Mouse (Mus musculus): Measurements from ENCODE around the gene Msmp.

The Msmp gene

GRCm38 (mm10) chr4:43593453-43593852, 9.2 kb upstream of the Msmp start:
- no peak for DNase-seq (ENCODE audit: low spot score in 2 of 2)

GRCm38 (mm10) chr4:43591961-43592360, 7.7 kb upstream of the Msmp start:
- DNase-seq (ENCODE audit: low spot score in 2 of 2), result no peak

- no peak for DNase-seq (ENCODE audit: low spot score in 2 of 2)
Measured at GRCm38 (mm10) chr4:43591543-43591942, 7.2 kb upstream of the Msmp start.

- no peak for DNase-seq (ENCODE audit: low spot score in 2 of 2)
Measured at GRCm38 (mm10) chr4:43587681-43588080, 3.4 kb upstream of the Msmp start.

- no peak for DNase-seq (ENCODE audit: low spot score in 2 of 2)
Measured at GRCm38 (mm10) chr4:43586411-43586810, 2.1 kb upstream of the Msmp start.

- no peak for DNase-seq (ENCODE audit: low spot score in 2 of 2)
Measured at GRCm38 (mm10) chr4:43585682-43586081, 1.4 kb upstream of the Msmp start.

- DNase-seq (ENCODE audit: low spot score in 2 of 2), result no peak
Measured at GRCm38 (mm10) chr4:43583421-43583820, 873 bp downstream of the Msmp start.

- DNase-seq (ENCODE audit: low spot score in 2 of 2), result no peak
Measured at GRCm38 (mm10) chr4:43582241-43582640, 2.1 kb downstream of the Msmp start.

GRCm38 (mm10) chr4:43581381-43581780, 2.9 kb downstream of the Msmp start:
- DNase-seq (ENCODE audit: low spot score in 2 of 2), result no peak

GRCm38 (mm10) chr4:43580721-43581120, 3.6 kb downstream of the Msmp start:
- no peak for DNase-seq (ENCODE audit: low spot score in 2 of 2)

GRCm38 (mm10) chr4:43579731-43580130, 4.6 kb downstream of the Msmp start:
- DNase-seq (ENCODE audit: low spot score in 2 of 2), result no peak

GRCm38 (mm10) chr4:43579256-43579655, 5.0 kb downstream of the Msmp start:
- DNase-seq (ENCODE audit: low spot score in 2 of 2), result no peak

GRCm38 (mm10) chr4:43578376-43579204, 5.7 kb downstream of the Msmp start, which contains the start of the genes Rgp1 and Gba2:
TSS of gene Rgp1 (plus strand) at chr4:43578715.
TSS of gene Gba2 (minus strand) at chr4:43578873.
- DNase-seq (ENCODE audit: low spot score in 2 of 2), result peak; percentile 73 to 78

GRCm38 (mm10) chr4:43577237-43577881, 6.9 kb downstream of the Msmp start:
- DNase-seq (ENCODE audit: low spot score in 2 of 2), result no peak

GRCm38 (mm10) chr4:43575356-43575755, 8.9 kb downstream of the Msmp start:
- no peak for DNase-seq (ENCODE audit: low spot score in 2 of 2)

GRCm38 (mm10) chr4:43573561-43573960, 10.7 kb downstream of the Msmp start:
- no peak for DNase-seq (ENCODE audit: low spot score in 2 of 2)

- DNase-seq (ENCODE audit: low spot score in 2 of 2), result no peak
Measured at GRCm38 (mm10) chr4:43571395-43572045, 12.8 kb downstream of the Msmp start.

GRCm38 (mm10) chr4:43567140-43567539, 17.2 kb downstream of the Msmp start:
- DNase-seq (ENCODE audit: low spot score in 2 of 2), result no peak

- DNase-seq (ENCODE audit: low spot score in 2 of 2), result no peak
Measured at GRCm38 (mm10) chr4:43564231-43564630, 20.1 kb downstream of the Msmp start.

- DNase-seq (ENCODE audit: low spot score in 2 of 2), result no peak
Measured at GRCm38 (mm10) chr4:43563601-43563875, 20.8 kb downstream of the Msmp start.

GRCm38 (mm10) chr4:43562769-43563600, 21.3 kb downstream of the Msmp start:
- DNase-seq (ENCODE audit: low spot score in 2 of 2), result no peak
